Mouse (Mus musculus): ENCODE measurements around the gene Xab2.

The Xab2 gene

GRCm38 (mm10) chr8:3621199-3621970 is at the start of gene Xab2, which contains the start of gene Pet100:
TSS of gene Xab2 (minus strand) at chr8:3621316.
TSS of gene Pet100 (plus strand) at chr8:3621548.
- DNase-seq (ENCODE audit: extremely low spot score): peak; percentile 100

GRCm38 (mm10) chr8:3670388-3670787 is 49.3 kb upstream of the Xab2 start:
- DNase-seq (ENCODE audit: extremely low spot score): no peak

GRCm38 (mm10) chr8:3665507-3665906 is 44.4 kb upstream of the Xab2 start, which contains the start of gene Mcemp1:
TSS of gene Mcemp1 (plus strand) at chr8:3665754.
- DNase-seq (ENCODE audit: extremely low spot score): no peak

- DNase-seq (ENCODE audit: extremely low spot score): no peak
These were observed 43.3 kb upstream of the Xab2 start for GRCm38 (mm10) chr8:3664405-3664804.

- DNase-seq (ENCODE audit: extremely low spot score): no peak
These were observed 39.8 kb upstream of the Xab2 start for GRCm38 (mm10) chr8:3660889-3661288.

GRCm38 (mm10) chr8:3656725-3657381 is 35.7 kb upstream of the Xab2 start:
- peak; percentile 37 for DNase-seq (ENCODE audit: extremely low spot score)

- no peak for DNase-seq (ENCODE audit: extremely low spot score)
These were observed 34.4 kb upstream of the Xab2 start, which contains the start of gene Retn for GRCm38 (mm10) chr8:3655526-3655925. TSS of gene Retn (plus strand) at chr8:3655770.

- no peak for DNase-seq (ENCODE audit: extremely low spot score)
These were observed 33.8 kb upstream of the Xab2 start for GRCm38 (mm10) chr8:3654726-3655508.

- DNase-seq (ENCODE audit: extremely low spot score): no peak
These were observed 31.7 kb upstream of the Xab2 start for GRCm38 (mm10) chr8:3652845-3653244.

GRCm38 (mm10) chr8:3648990-3649389 is 27.9 kb upstream of the Xab2 start:
- peak; percentile 28 for DNase-seq (ENCODE audit: extremely low spot score)

- no peak for DNase-seq (ENCODE audit: extremely low spot score)
These were observed 27.2 kb upstream of the Xab2 start for GRCm38 (mm10) chr8:3648268-3648667.

GRCm38 (mm10) chr8:3647561-3647960 is 26.4 kb upstream of the Xab2 start:
- no peak for DNase-seq (ENCODE audit: extremely low spot score)

- no peak for DNase-seq (ENCODE audit: extremely low spot score)
These were observed 25.9 kb upstream of the Xab2 start for GRCm38 (mm10) chr8:3646824-3647531.

- no peak for DNase-seq (ENCODE audit: extremely low spot score)
These were observed 24.7 kb upstream of the Xab2 start for GRCm38 (mm10) chr8:3645804-3646203.

- DNase-seq (ENCODE audit: extremely low spot score): no peak
These were observed 10.4 kb upstream of the Xab2 start for GRCm38 (mm10) chr8:3631478-3631875.

GRCm38 (mm10) chr8:3630647-3631477 is 9.7 kb upstream of the Xab2 start, which contains the start of gene Stxbp2:
TSS of gene Stxbp2 (plus strand) at chr8:3630955.
- peak; percentile 69 for DNase-seq (ENCODE audit: extremely low spot score)

GRCm38 (mm10) chr8:3628014-3628413 is 6.9 kb upstream of the Xab2 start:
- no peak for DNase-seq (ENCODE audit: extremely low spot score)

- DNase-seq (ENCODE audit: extremely low spot score): no peak
These were observed 5.9 kb upstream of the Xab2 start for GRCm38 (mm10) chr8:3626971-3627370.

- DNase-seq (ENCODE audit: extremely low spot score): no peak
These were observed 4.3 kb upstream of the Xab2 start, which contains the start of gene Pcp2 for GRCm38 (mm10) chr8:3625445-3625844. TSS of gene Pcp2 (minus strand) at chr8:3625545.

GRCm38 (mm10) chr8:3622119-3622518 is 1.0 kb upstream of the Xab2 start:
- DNase-seq (ENCODE audit: extremely low spot score): no peak

GRCm38 (mm10) chr8:3609816-3610150 is 11.3 kb downstream of the Xab2 start:
- no peak for DNase-seq (ENCODE audit: extremely low spot score)

All from embryo, embryonic 9.5 days (tissue).